Mouse (Mus musculus) midbrain, postnatal 0 days (tissue): Measurements from ENCODE around the gene Rcan2. TPM values are rescaled to one million over a fixed set of nuclear protein-coding genes. Genes with fewer than 3 reads are reported as not detected.

Source experiments
- ATAC-seq: fragments of 200-750 bp; cut with Nextera tagmentation; 2 replicates; pipeline ENCODE4 v1.8.0; 2017; ENCODE audit warnings: moderate number of reproducible peaks, mild to moderate bottlenecking, moderate TSS enrichment, moderate library complexity; ENCODE audit not compliant: low FRiP score
- DNase-seq: peaks from one replicate; pipeline ENCODE4 v3.0.0-alpha.2; 2015; ENCODE audit warnings: low spot score
- H3K27ac ChIP-seq: fragments of 300-500 bp; sonication (generic); 2 replicates; pipeline ENCODE4 v1.5.1; 2014; ENCODE audit warnings: low read depth, mild to moderate bottlenecking, low read length, mixed read lengths
- H3K27me3 ChIP-seq: fragments of 300-500 bp; sonication (generic); 2 replicates; pipeline ENCODE4 v1.6.1; 2014; ENCODE audit warnings: low read length, control low read depth, mixed read lengths; ENCODE audit not compliant: insufficient read depth
- H3K36me3 ChIP-seq: fragments of 300-500 bp; sonication (generic); 2 replicates; pipeline ENCODE4 v1.6.1; 2014; ENCODE audit warnings: low read length, control low read depth, mixed read lengths; ENCODE audit not compliant: insufficient read depth
- H3K4me1 ChIP-seq: fragments of 300-500 bp; sonication (generic); 2 replicates; pipeline ENCODE4 v1.6.1; 2014; ENCODE audit warnings: mild to moderate bottlenecking, control low read depth, antibody characterized with exemption, low read length, mixed read lengths; ENCODE audit not compliant: insufficient read depth
- H3K4me2 ChIP-seq: fragments of 300-500 bp; sonication (generic); 2 replicates; pipeline ENCODE4 v1.6.1; 2014; ENCODE audit warnings: low read depth, mild to moderate bottlenecking, low read length, mixed read lengths; ENCODE audit not compliant: poor library complexity, severe bottlenecking
- H3K4me3 ChIP-seq: fragments of 300-500 bp; sonication (generic); 2 replicates; pipeline ENCODE4 v1.5.1; 2014; ENCODE audit warnings: low read depth, mild to moderate bottlenecking, low read length, moderate library complexity
- H3K9ac ChIP-seq: fragments of 300-500 bp; sonication (generic); replicated peaks from 2 replicates; pipeline ENCODE4 v1.6.1; 2014; ENCODE audit warnings: mild to moderate bottlenecking, low read length, moderate library complexity, mixed read lengths; ENCODE audit not compliant: poor library complexity, severe bottlenecking
- H3K9me3 ChIP-seq: fragments of 300-500 bp; sonication (generic); 2 replicates; pipeline ENCODE4 v1.6.1; 2016; ENCODE audit warnings: low read length, control low read depth
- CTCF ChIP-seq: IDR thresholded peaks from 2 replicates; pipeline ENCODE4 v1.5.1; 2016; ENCODE audit warnings: antibody characterized with exemption, mild to moderate bottlenecking
- WGBS: fragments of 180-500 bp; shearing (Covaris S2); extraction: QIAGEN DNeasy Blood & Tissue Kit; methylation state at CpG from one replicate; pipeline ENCODE4 v1.1.7; 2014; 5-methylcytosine and 5-hydroxymethylcytosine counted together
- polyA plus RNA-seq: library from polyadenylated mRNA; unstranded; fragments of >200 nt; fragmentation: Nextera tagmentation; extraction: Ambion mirVana; gene quantifications from 2 replicates; pipeline ENCODE4 v1.2.1, GENCODE M21; 2015
- total RNA-seq: library from RNA; depleted of rRNA; stranded (reverse); fragments of >200 nt; gene quantifications from 2 replicates; pipeline ENCODE4 v1.2.3, GENCODE M21; 2014

The Rcan2 gene
- total and polyA plus RNA-seq, 2 experiments from 2014 or later: 96.7 to 136 TPM

DNA sequence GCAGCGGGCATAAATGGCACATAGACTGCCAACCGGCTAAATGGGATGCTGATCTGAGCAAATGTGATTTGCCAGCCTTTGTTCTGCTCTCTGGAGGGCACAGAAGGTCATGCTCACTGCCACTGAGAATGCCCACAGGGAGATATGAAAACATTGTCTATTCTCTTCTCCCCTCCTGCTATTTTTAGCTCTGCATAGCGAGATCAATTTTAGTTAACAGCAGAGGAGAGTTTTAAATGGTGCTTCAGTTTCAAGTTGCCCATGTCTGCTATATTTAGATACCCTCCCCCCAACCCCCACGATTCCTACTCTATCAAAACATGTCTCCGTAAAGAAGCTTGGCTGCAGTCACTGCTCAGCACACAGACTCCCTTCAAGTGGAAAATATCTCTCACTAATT, 225.2 kb downstream of the Rcan2 start:
- Histone ChIP-seq H3K4me1 (peaks cover 7% of the 10 kb centered on the region; the same call in 1 of the 2 replicates), H3K9me3 (no peaks in the 10 kb centered on the region), H3K4me3 (no peak overlapping the region), H3K36me3 (no peaks in the 10 kb centered on the region), H3K27me3 (no peaks in the 10 kb centered on the region), H3K4me2 (no peak overlapping the region), H3K27ac (peak overlapping the region; percentile 78), H3K9ac (no peak overlapping the region)
- ATAC-seq (peak; percentile 45; the same call in 1 of the 2 replicates), DNase-seq (peak; percentile 82)
- 5% methylated on average over 5 of the region's 5 CpGs for WGBS
- no peak for TF ChIP-seq CTCF

- TF ChIP-seq CTCF: no peak
- Histone ChIP-seq H3K27me3 (no peaks in the 10 kb centered on the region), H3K27ac (peak overlapping the region; percentile 78; the same call in 1 of the 2 replicates), H3K36me3 (no peaks in the 10 kb centered on the region), H3K4me3 (no peak overlapping the region), H3K4me1 (peaks cover 7% of the 10 kb centered on the region; the same call in 1 of the 2 replicates), H3K9me3 (no peaks in the 10 kb centered on the region), H3K4me2 (no peak overlapping the region), H3K9ac (no peak overlapping the region)
- DNase-seq: no peak
- 0 out of 2 replicates have a peak, but pooled peaks have one; percentile 5 for ATAC-seq
Observed at GRCm38 (mm10) chr17:44026786-44027185, 225.6 kb downstream of the Rcan2 start.

- ATAC-seq: no peak
- no peak for DNase-seq
- H3K9ac ChIP-seq: no peak overlapping the region
- 94% methylated on average over 9 of the region's 9 CpGs for WGBS
- H3K27me3 ChIP-seq: no peaks in the 10 kb centered on the region
- no peaks in the 10 kb centered on the region for H3K36me3 ChIP-seq
- H3K4me1 ChIP-seq: peaks cover 7% of the 10 kb centered on the region; the same call in 1 of the 2 replicates
- H3K4me2 ChIP-seq: no peak overlapping the region
- no peaks in the 10 kb centered on the region for H3K9me3 ChIP-seq
- no peak for TF ChIP-seq CTCF
- no peak overlapping the region for H3K4me3 ChIP-seq
- 0 out of 2 replicates have a peak overlapping the region, but pooled peaks have one; percentile 78 for H3K27ac ChIP-seq
Observed at GRCm38 (mm10) chr17:44027311-44027710, 226.2 kb downstream of the Rcan2 start.

DNA sequence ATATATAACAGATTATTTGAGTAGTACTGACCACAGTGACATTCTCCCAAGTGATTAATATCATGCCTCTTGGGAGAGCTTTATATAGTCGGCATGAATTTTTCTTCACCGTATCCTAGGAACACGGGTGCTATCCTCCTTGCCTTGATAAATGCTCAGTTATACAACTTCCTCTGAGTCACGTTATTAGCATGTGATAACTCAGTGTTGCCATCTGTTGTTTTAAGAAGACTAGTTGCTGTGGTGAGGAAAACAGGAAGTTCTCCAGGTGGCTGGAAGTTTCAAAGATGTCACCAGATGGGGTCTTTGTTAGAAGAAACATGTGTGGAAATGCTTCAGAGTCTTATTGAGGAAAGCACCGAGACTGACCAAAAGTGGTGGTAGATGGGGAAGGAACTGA, 228.5 kb downstream of the Rcan2 start:
- H3K4me2 ChIP-seq: no peak overlapping the region
- no peaks in the 10 kb centered on the region for H3K9me3 ChIP-seq
- no peaks in the 10 kb centered on the region for H3K27me3 ChIP-seq
- ATAC-seq: no peak
- H3K4me3 ChIP-seq: no peak overlapping the region
- no peak overlapping the region for H3K9ac ChIP-seq
- no peak for TF ChIP-seq CTCF
- DNase-seq: no peak
- H3K27ac ChIP-seq: no peak overlapping the region
- peaks cover 7% of the 10 kb centered on the region; the same call in 1 of the 2 replicates for H3K4me1 ChIP-seq
- 0 out of 2 replicates have a peak, but pooled peaks cover 5% of the 10 kb centered on the region for H3K36me3 ChIP-seq
- 86% methylated on average over 5 of the region's 5 CpGs for WGBS

- ATAC-seq: no peak
Observed at GRCm38 (mm10) chr17:44030776-44031587, 229.8 kb downstream of the Rcan2 start.

DNA sequence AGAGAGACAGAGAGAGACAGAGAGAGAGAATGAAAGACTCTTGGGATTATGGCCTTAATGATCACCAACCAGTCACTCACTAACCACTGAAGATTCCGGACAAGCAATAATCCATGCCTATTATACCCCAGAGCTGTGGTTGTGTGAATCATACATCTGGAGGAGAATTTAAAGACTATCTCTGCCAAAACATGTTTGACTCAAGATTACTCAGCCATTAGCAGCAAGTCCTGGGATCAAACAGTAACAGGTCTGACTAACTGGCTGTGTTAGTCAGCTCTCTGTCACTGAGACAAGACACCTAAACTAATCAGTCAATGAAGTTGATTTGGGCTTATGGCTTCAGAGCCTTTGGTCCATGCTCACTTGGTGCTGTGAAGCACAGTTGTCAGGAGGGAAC, 233.9 kb downstream of the Rcan2 start:
- no peaks in the 10 kb centered on the region for H3K27me3 ChIP-seq
- ATAC-seq (no peak), DNase-seq (no peak)
- no peak overlapping the region for H3K4me3 ChIP-seq
- H3K4me2 ChIP-seq: no peak overlapping the region
- no peaks in the 10 kb centered on the region for H3K9me3 ChIP-seq
- H3K4me1 ChIP-seq: no peaks in the 10 kb centered on the region
- no peak for TF ChIP-seq CTCF
- no peak overlapping the region for H3K9ac ChIP-seq
- H3K36me3 ChIP-seq: 0 out of 2 replicates have a peak, but pooled peaks cover 5% of the 10 kb centered on the region
- WGBS: 92% methylated on average over 1 of the region's 1 CpGs
- no peak overlapping the region for H3K27ac ChIP-seq

More at GRCm38 (mm10) chr17:44030776-44031587, 229.8 kb downstream of the Rcan2 start:
- H3K27ac ChIP-seq: peak overlapping the region; percentile 38; the same call in 1 of the 2 replicates
- WGBS: 28% methylated on average over 3 of the region's 3 CpGs
- H3K4me3 ChIP-seq: no peak overlapping the region
- no peaks in the 10 kb centered on the region for H3K27me3 ChIP-seq
- TF ChIP-seq CTCF: no peak
- no peak overlapping the region for H3K4me2 ChIP-seq
- H3K4me1 ChIP-seq: peaks cover 3% of the 10 kb centered on the region; the same call in 1 of the 2 replicates
- no peak overlapping the region for H3K9ac ChIP-seq
- 0 out of 2 replicates have a peak, but pooled peaks cover 5% of the 10 kb centered on the region for H3K36me3 ChIP-seq
- H3K9me3 ChIP-seq: no peaks in the 10 kb centered on the region
- DNase-seq: peak; percentile 33
